Mouse (Mus musculus) C2C12 (cell line): ENCODE data around the gene Ankrd12.

ENCODE experiments used
- CEBPB ChIP-seq: IDR thresholded peaks from one replicate; pipeline ENCODE4 v1.6.1; 2011; ENCODE audit warnings: low read depth, mild to moderate bottlenecking, control low read depth, moderate library complexity
- USF1 ChIP-seq: IDR thresholded peaks from one replicate; pipeline ENCODE4 v1.6.1; 2011; ENCODE audit warnings: low read depth, mild to moderate bottlenecking, control low read depth, moderate library complexity

DNA sequence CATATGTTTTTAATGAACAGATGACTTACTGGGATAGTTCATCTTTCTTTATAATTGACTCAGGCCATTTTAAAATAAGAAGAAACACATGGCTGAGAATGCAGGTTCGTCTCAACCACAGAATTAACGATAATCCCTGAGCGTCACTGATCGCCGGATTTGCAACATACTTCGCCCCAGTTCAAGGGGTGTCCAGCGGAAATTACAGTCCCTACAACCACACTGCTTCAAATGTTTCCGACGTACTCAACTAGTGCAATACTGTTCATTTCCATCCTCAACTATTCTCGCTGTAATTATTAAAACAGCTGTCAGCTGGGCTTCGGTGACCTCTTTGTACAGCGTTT lies 1.1 kb downstream of the Ankrd12 start:
- TF ChIP-seq CEBPB (no peak), USF1 (no peak)
